Mouse (Mus musculus) left cerebral cortex, adult 18-20 months (tissue): ENCODE measurements around the gene Lrp8. TPM values are rescaled to one million over a fixed set of nuclear protein-coding genes. Genes with fewer than 3 reads are reported as not detected.

Experiments used
- DNase-seq, 2 experiments: peaks; one replicate each; pipeline ENCODE4 v3.0.0; 2021 to 2022; ENCODE audit warnings: low spot score in 2 of 2, mixed read lengths in 1 of 2
- total RNA-seq, 2 experiments: library from RNA; stranded (reverse); gene quantifications; 2 replicates each; pipeline ENCODE4 v1.2.3; 2021

Lrp8 gene
- total RNA-seq, 2 experiments from 2014 or later: 84.3 to 94.0 TPM

DNA sequence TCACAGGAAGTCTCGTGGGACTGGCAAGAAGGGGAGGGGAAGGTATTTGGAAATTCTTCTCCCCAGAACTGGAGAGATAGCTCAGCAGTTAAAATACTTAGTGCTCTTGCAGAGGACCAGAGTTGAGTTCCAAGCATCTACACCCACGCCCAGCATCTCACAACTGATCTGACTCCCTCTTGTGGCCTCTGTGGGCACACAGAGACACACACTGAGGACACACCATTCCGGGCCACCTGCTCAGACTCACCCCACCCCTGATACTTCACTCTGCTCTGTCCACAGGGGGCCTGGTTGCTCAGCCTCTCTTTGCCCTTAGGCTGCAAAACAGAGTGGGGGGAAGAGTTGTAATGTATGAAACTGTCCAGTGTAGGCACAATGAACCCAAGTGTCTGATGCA is 3.4 kb downstream of the Lrp8 start:
- DNase-seq: no peak

DNA sequence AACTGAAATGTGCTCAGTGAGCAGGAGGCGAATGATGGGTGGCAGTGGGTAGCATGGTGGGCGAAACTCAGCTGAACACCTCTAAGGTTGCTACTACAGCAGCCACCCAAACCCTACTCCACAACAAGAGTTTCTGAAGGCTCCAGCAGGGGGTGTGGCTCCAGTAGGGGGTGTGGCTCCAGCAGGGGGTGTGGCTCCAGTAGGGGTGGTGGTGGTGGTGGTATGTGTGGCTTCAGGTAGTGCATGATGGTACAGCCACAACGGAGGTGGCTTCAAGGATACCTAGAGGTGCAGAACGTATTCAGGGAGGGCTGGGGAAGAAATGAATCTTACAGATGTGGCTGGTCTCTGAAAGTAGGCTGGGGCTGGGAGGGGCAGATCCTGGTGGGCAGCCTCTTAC is 5.7 kb downstream of the Lrp8 start:
- DNase-seq: no peak

DNA sequence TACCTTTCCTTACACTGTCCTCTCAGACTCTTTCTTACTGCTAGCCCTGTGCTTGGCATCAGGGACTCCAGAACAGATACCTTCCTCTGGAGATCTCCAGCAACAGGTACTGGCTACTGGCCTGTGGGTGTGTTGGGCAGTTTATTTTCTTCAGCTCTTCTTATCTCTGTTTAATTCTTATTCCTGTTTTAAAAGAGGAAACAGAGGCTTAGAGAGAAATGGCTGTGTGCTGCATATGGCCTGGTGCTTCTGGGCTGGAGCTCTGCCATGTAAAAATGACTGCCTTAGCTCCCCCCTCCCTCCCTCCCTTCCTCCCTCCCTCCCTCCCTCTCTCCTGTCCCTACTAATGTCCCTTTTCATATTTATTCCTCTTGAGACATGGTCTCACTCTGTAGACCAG is 6.6 kb downstream of the Lrp8 start:
- DNase-seq: no peak

DNA sequence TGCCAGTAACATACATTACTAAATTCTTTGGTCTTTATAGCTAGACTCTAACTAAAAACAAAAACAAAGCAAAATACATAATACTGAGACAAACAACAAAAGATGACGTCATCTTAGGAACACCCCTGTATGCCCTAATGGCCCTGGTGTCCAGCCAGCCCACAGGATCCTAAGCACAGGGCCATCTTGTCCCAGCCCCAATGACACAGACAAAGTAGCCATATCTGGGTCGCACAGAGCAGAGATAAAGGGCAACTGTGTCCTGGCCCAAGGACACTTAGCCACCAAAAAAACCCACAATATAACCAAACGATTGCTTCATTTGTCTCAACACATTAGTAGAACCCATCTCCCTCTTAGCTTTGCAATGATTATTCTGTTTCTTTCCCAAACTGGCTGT is 8.9 kb downstream of the Lrp8 start:
- no peak for DNase-seq

DNA sequence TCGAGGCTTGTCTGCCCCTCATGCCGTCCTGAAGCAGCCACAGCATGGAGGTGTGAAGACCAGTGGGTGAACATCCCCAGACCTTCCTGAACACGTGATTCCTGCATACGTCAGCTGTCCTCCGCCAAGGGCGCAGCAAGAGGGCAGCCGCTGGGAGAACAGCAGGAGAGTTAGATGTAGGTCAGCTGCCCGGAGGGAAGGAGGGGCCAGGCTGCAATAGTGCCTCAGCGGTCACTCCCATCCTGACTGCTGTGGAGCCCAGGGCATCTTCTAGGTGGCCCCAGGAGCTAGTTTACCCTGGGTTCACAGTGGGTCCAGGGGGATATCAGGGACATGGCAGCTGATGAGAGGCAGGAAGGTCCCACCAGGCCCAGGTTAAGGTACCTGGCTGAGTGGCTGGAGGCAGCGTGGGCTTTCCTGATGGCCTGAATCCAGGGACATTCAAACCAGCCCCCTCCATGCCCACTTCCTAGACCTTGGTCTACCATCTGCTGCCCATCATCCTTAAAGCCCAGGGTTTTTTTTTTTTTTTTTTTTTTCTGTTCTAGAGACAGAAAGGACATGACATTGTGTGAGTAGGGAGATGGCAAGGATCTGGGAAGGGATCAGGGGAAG is 9.8 kb downstream of the Lrp8 start:
- DNase-seq: no peak

DNA sequence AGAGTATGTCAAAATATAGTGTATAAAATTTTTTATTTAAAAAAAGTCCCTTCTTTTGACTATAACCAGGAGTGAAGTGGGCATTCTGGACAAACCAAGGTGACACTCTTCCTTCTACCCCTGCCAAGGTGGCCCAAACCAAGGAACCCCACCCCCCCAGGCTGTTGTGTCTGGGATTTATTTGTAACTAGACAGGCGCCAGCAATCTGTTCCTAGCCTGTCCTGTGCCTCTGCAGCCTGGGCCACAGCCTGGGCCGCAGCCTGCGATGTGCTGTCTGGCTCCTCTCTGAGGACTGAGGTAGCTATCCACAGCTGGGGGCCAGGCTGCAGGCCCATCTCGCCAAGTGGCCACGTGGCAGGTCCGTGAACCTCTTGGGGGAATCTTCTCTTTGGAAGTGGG is 10.3 kb downstream of the Lrp8 start:
- DNase-seq: no peak

DNA sequence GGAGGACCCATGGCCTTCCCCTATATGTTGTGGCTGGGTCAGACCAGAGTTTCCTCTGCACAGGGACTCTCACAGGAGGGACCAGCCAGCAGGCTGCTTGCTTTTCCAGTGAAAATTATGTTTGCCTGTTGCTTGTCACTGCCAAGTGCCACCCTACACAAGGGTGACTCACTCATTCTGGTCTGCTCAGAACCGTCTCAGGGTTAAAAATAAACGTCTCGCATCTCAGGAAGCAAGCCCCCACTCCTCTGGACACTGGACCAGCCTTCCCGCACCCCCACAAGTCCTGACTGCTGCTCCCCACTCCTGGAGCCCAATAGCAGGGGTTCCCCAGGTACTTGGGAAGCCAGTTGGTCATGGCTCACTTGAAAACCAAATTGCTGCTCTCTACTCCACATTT is 14.4 kb downstream of the Lrp8 start:
- peak; percentile 46 to 61 for DNase-seq

DNA sequence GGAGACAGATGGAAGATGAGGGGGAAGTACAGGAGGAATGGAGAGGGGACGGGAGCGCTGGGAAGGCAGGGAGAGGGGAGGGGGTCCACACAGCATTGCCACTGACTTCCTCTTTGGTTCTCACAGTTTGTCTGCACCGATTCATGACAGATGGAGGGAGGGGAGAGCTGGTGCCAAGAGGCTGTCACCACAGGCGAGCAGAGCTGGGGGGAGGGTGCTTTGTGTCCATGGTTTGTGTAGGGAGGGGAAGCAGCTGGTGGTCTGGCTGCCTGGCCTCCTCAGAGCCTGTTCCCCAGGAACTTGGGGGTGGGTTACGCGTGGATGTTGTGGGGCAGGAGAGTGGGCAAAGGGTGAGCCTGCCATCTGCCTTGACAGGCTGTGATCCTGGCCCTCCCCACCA is 15.4 kb downstream of the Lrp8 start:
- DNase-seq: no peak

DNA sequence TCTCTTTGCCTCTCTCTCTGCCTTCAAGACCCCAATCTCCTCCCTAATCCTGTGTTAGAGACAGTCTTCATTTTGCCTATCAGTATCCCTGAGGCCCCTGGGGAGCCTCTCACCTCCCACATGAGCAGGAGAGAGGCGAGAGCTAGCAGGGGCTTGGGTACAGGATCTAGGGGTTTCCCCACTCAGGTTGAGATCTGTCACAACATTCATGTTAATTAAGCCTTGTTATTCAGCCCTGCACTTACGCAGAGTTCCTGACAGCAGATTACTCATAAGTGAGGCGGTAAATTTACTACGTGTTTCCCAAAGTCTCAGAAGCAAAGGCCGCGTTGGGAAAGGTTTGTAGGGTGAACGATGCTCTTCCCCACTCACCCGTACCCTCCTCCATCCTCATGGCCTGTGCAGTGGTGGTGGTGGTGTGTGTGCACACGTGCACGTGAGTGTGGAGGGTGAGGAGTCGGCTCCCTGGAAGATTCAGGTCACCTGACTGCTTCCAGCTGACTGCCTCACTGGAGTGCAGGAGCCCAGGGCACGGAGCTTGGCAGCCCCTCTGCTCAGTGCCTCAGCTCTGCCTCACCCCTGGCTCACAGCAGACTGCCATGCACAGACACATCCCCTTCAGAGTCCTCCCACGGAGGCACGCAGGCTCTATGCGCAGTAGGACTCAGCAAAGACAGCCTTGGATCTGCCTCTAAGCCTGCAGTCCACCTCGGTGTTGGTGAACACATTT is 18.1 kb downstream of the Lrp8 start:
- DNase-seq: peak; percentile 26 to 63

DNA sequence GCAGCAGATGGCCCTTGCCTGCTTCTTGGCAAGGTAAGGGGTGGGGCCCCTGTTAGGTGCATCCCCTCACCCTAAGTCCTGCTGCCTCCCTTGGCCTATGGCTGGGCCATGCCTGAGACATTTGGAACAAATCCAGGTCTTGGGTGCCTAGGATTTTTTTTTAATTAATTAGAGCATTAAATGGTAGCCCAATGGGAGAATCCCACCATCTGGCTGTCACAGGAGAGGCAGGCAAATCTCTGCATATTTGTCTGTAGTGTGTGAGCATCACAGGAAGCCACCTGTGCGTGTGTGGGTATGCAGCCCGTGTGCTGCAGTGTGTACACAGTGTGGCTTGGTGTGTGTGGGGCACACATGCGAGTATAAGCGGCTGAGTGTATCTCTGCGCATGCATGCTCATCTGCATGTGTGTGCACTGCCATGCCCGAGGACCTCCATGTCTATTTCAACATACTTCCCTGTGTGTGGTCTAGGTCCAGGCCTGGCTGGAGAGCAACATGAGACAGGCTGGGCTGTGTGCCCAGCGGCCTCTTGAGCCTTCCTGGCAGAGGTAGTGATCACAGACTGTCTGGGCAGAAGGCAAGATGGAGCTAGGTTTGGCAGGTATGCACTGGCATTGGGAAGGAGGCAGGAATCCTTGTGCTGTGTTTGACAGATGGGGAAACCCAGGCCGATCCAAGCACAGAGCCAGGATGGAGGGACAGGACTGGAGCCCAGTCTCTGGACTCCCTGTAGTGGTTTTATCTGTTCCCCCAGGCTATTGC is 19.0 kb downstream of the Lrp8 start:
- DNase-seq: no peak

DNA sequence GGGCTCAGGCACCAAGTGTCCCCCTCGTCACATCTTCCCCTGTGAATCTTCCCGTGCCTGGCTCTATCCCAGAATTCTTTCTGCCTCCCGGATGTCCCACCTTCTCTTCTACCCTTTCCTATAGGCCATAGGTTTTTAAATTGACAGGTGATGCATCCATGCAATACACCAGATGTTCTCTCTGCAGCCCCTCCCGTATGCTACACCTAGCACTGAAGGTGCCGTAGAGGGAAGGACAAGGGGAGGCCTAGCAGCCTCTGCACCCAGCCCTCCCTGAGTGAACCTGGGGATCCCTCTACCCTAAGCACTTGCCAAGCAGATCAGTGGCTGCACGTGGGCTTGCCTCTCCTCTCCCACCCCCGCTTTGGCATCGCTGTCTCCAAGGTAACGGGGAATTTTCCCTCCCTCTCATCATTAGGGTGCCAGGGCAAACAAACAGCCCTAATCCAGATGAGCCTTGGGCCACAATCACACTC is 20.9 kb downstream of the Lrp8 start:
- DNase-seq: no peak

DNA sequence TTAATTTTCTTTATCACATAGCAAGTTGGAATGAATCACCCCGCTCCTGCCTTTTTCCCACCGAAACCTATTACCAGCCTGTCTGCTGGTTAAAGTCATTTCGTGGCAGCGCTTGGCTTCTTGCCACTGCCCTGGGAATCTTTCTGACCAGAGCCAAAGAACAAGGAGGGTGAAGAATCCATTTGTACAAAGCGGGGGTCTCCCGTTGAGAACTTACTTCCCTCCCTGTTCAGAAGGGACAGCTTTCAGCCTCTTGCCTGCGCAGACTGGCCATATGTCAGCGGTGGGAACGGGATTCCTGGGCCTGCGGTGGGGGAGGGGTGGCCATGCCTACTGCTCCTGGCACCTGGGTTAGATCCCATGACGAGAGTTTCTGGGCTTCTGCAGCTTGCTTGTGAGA is 21.4 kb downstream of the Lrp8 start:
- DNase-seq: no peak

DNA sequence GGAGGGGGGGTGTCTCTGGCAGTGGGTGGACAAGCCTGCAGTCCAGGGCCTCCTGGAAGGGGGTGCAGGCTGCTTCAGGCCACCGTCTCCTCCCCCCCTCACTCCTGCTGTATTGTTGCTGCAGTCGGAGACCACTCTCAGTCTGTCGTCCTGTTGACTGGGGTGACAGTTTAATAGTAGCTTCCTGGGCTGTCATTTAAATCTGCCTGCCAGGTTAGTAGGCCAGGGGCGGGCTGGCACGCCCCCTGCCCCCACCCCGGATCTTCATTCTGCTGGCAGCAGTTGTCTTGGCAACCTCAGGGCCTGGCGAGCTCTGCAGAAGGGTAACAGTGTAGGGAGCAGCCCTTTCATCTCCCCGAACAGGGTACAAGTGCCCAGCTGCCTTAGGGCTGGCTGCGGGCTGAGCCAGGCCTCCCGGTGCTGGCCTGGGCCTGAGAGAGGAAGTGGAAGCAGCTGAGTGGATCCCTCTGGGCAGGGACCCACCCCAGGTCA is 26.7 kb downstream of the Lrp8 start:
- peak in 1 of 2 experiments; percentile 51 for DNase-seq

DNA sequence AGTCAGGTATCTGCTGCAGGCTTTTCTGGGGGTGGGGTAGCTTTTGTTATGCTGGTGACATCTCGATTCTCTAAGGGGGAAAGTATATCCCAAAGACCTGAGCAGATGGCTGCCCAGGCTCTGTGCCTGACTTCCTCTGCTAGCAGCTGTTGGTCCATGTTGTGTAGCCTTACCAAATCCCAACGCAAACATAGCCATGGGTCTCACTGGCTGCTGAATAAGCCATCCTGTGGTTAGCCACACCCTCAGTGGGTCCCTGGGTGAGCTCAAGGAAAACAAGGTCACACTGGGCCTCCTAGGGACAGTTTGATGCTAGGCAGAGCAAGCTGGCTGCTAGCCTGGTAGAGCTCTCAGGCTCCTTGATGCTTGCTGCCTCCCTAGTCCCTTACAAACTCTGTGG is 27.6 kb downstream of the Lrp8 start:
- DNase-seq: no peak

DNA sequence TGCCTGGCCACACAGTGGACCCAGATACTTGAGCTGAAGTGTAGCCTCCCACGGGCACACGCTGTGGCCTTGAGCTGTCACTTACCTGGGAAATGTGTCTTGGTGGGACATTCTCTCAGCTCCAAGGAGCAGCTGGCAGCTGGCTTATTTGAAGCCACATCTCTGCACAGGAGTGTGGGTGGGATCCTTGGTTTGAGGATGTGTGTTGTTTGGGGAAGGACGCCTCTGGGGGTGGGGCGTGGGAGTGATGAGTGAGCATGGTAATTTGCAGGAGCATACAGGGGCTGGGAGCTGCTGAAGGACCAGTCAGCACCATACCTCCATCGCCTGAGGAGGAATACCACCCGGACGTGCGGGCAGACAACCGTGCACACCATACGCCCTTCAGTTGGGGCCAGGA is 28.1 kb downstream of the Lrp8 start:
- peak; percentile 68 to 80 for DNase-seq

DNA sequence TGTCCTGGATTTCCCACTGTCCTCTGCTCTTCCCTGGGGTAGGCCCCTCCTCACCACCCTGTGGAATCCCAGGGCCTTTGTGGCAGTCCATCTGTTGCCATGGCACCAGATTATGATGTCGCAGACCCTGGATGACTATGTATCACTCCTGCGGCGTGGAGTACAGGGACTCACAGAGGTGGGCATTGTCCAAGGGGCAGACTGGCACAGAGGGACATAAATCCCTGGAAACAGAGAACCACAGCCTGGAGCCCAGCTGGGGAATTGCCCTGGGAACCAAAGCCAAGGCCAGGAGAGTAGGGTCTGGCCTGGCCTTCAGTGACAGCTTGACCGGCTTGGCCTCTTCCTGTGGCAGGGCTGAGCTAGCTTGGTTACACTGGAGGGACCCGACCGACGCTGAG is 28.8 kb downstream of the Lrp8 start:
- no peak for DNase-seq

DNA sequence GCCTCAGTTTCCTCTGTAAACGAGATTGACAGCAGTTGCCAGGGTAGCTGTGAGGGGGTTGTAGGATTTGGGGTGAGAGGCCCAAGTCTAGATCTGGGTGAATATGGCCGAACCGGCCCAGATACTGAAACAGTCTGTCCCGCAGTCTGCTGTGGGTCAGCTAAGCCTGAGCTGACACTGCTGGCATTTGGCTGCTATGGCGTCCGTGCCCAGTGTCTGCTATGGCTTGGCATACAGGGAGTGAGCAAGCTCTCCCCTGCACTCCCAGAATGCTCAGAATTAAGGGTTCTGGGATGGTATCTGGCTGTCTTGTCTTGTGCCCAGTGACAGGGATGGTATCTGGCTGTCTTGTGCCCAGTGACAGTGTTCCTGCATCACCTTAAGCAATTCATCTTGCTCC is 29.6 kb downstream of the Lrp8 start:
- DNase-seq: no peak

DNA sequence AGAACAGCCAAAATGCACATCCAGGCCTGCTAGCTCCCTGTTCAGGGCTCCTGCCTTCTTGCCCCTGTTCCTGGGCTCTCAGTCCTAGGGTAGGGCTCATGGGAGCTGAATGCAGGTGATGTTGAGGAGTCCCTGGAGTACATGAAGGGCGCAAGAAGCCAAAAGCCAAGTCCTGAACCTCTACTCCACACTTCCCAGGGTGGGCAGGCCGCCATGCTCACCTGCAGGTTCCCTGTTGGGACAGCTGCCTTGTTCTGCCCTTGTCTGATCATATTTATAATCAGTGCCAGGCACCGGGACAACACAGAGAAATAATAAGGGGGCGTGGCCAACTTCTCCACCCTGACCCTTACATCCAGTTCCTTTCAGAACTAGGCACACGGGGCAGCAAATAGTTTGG is 31.5 kb downstream of the Lrp8 start:
- no peak for DNase-seq

DNA sequence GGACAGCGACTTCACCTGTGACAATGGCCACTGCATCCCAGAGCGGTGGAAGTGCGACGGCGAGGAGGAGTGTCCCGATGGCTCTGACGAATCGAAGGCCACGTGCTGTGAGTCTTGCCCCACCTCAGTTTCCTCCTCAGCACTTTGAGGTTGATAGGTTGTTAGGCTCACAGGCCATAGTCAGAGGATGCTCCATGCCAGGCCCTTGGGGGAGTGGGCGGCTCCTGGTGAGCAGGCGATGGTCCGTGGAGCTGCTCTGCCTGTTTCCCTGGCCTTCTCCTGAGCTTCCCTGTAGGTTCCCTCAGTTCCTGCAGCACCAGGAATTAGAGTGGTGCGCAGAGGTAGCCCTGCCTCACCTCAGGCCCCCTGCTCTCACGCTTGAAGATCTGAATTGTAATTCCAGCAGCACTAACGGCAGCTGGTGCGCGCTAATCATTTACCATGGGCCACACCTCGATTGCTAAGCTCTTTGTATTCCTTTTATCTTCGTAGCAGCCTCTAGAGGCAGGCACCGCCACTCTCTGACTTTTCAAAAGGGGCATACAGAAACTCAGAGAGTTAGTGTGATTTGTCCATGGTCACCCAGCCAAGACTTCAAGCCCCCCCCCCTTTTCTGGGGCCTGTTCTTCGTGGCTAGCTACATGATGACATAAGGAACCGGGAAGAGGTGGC is 32.7 kb downstream of the Lrp8 start:
- no peak for DNase-seq

DNA sequence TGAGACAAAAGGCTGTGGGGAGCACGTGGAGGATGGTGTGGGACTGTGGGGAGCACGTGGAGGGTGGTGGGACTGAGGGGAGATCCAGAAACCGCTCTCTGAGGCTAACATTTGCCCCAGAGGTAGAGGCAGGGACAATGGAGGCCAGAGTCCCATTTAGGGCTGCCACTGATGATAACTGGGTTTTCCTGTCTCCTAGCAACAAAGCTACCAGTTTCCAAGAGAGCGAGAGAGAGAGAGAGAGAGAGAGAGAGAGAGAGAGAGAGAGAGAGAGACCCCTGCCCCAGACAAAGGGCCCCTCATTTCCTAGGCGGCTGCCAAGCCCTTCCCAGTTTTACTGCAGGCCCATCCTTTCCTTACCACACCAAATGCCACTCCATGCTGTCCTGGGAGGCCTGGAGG is 33.4 kb downstream of the Lrp8 start:
- no peak for DNase-seq

DNA sequence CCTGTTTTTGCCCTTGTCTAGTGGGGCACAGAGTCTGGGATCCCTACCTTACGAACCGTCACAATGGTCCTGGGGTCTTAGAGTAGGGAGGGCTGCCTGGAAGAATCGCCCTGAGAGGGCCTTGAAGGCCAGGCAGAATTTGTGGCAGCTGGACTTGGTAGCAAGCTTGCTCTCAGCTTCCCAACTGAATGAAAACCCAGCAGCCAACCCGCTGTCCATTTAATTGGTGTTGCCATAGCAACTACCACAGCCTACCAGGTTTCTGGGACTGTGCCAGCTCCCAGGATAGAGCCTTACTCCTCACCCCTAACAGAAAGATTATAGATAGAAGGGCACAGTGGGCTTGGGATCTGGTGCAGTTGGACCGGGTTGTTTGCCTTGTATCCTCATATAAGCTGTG is 34.7 kb downstream of the Lrp8 start:
- DNase-seq: peak; percentile 56 to 70

DNA sequence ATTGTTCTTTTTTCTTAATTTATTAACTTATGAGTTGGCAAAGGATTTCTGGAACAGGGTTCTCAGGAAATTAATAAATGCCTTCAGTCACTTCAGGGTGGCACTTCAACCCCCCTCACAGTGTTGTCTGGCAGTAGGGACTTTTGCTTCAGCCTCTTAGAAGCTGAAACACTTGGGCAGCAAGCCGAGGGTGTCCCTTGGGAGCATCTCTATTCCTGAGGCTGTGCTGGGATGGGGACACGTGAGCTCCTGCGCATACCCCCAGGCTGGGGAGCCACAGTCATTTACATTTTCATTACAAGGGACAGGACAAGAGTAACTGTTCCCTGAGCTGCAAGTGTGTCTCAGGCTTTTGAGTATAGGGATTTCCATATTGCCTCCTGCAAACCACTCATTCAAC is 35.8 kb downstream of the Lrp8 start:
- DNase-seq: no peak
